Mouse (Mus musculus): ENCODE measurements around the gene Trap1a. TPM values are rescaled to one million over a fixed set of nuclear protein-coding genes. Genes with fewer than 3 reads are reported as not detected.

The Trap1a gene
- polyA plus RNA-seq, 1 experiment from 2014 or later = not detected

DNA sequence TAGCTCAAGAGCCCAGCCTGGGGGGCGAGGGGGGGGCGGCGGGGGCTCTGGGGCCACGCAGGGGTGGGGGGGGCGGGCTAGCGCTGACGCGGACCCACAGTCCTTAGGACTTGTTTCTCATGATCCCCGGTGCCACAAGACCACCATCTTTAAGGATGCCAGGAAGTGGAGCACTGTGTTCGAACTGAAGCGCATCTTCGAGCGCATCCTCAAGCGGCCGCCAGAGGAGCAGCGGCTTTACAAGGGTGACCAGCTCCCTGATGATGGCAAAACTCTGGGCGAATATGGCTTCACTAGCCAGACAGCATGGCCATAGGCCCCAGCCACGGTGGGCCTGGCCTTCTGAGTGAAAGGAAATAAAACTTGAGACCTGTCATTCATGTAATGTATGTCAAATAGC is 24.9 kb downstream of the Trap1a start:
- H3K4me3 ChIP-seq (replicated peaks) = no peak overlapping the region
- no peak overlapping the region for H3K27ac ChIP-seq (replicated peaks)
- H3K9ac ChIP-seq (replicated peaks) = no peak overlapping the region
- ATAC-seq (ENCODE audit: low FRiP score) = no peak
- no peaks in the 10 kb centered on the region; the same call in 1 of the 2 replicates for H3K27me3 ChIP-seq (replicated peaks)
- WGBS = 65% methylated on average over 18 of the region's 18 CpGs
- no peaks in the 10 kb centered on the region for H3K9me3 ChIP-seq (replicated peaks)
- H3K4me2 ChIP-seq = no peak overlapping the region
- no peaks in the 10 kb centered on the region for H3K4me1 ChIP-seq
- no peaks in the 10 kb centered on the region for H3K36me3 ChIP-seq

- Histone ChIP-seq H3K4me2 (no peak overlapping the region), H3K27me3 (replicated peaks) (no peaks in the 10 kb centered on the region), H3K36me3 (no peaks in the 10 kb centered on the region), H3K27ac (replicated peaks) (no peak overlapping the region), H3K9me3 (replicated peaks) (no peaks in the 10 kb centered on the region), H3K4me1 (no peaks in the 10 kb centered on the region), H3K4me3 (replicated peaks) (no peak overlapping the region), H3K9ac (replicated peaks) (no peak overlapping the region)
- no peak for ATAC-seq (ENCODE audit: low FRiP score)
- WGBS = 92% methylated on average over 3 of the region's 3 CpGs
Measured at GRCm38 (mm10) chrX:139366837-139367528, 33.5 kb downstream of the Trap1a start.

GRCm38 (mm10) chrX:139367529-139367908 is 34.0 kb downstream of the Trap1a start:
- no peaks in the 10 kb centered on the region for H3K9me3 ChIP-seq (replicated peaks)
- H3K4me3 ChIP-seq (replicated peaks) = no peak overlapping the region
- no peak for ATAC-seq (ENCODE audit: low FRiP score)
- no peak overlapping the region for H3K9ac ChIP-seq (replicated peaks)
- no peaks in the 10 kb centered on the region for H3K27me3 ChIP-seq (replicated peaks)
- no peak overlapping the region for H3K4me2 ChIP-seq
- no peak overlapping the region for H3K27ac ChIP-seq (replicated peaks)
- H3K4me1 ChIP-seq = no peaks in the 10 kb centered on the region
- H3K36me3 ChIP-seq = no peaks in the 10 kb centered on the region

DNA sequence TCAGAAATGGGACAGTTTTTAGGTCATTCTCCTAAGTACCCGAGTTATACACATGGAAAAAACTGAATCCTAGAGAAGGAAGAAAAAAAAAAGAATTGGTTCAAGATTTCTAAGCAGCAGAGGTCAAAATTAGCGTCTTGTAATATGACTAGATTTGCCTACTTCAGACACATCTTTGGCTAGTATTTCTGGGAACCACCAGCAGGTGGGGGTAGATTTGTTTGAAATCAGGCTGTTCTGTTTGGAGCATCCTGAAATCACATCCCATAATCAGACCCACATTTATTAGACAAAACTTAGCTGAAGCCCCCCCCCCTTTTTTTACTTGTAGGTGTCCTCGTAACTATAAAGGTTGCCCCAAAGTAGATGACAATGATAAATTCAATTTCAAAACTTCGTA is 35.6 kb downstream of the Trap1a start:
- Histone ChIP-seq H3K4me2 (no peak overlapping the region), H3K4me1 (no peaks in the 10 kb centered on the region), H3K9me3 (replicated peaks) (no peaks in the 10 kb centered on the region), H3K27ac (replicated peaks) (no peak overlapping the region), H3K27me3 (replicated peaks) (no peaks in the 10 kb centered on the region), H3K4me3 (replicated peaks) (no peak overlapping the region), H3K36me3 (no peaks in the 10 kb centered on the region), H3K9ac (replicated peaks) (no peak overlapping the region)
- WGBS = 61% methylated on average over 4 of the region's 4 CpGs
- ATAC-seq (ENCODE audit: low FRiP score) = no peak

DNA sequence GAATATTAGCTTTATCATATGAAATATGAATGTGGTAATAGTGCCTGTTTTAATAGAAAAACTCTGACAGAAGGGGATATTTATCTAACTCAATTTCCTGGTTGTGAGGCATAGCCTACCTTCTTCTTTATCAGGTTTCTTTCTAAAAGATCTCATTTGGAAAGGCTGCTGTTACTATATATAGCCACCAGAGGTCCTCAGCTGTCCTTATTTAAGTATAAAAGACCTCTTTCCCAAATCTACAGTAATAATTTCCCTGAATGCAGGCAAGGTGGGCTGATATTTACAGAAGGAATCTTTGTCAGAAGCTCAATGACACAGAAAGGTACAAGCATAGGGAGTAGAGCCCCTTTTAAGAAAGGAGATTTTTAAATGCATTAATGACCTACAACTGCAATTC is 39.2 kb downstream of the Trap1a start:
- Histone ChIP-seq H3K27me3 (replicated peaks) (no peaks in the 10 kb centered on the region), H3K4me2 (no peak overlapping the region), H3K9ac (replicated peaks) (no peak overlapping the region), H3K27ac (replicated peaks) (no peak overlapping the region), H3K9me3 (replicated peaks) (no peaks in the 10 kb centered on the region), H3K36me3 (no peaks in the 10 kb centered on the region), H3K4me3 (replicated peaks) (no peak overlapping the region), H3K4me1 (no peaks in the 10 kb centered on the region)
- no peak for ATAC-seq (ENCODE audit: low FRiP score)

Other genes with a start within 250 kb of the Trap1a start
- gene Serpina7, start 248.4 kb upstream of the Trap1a start, polyA plus RNA-seq (2015; fragmentation: Nextera tagmentation; extraction: Ambion mirVana) = not detected in 2 replicates
- gene 4930513O06Rik, start 247.4 kb upstream of the Trap1a start, polyA plus RNA-seq (2015; fragmentation: Nextera tagmentation; extraction: Ambion mirVana) = not detected in 2 replicates
- not detected in 2 replicates for gene 4933428M09Rik, start 154.5 kb upstream of the Trap1a start, polyA plus RNA-seq (2015; fragmentation: Nextera tagmentation; extraction: Ambion mirVana)
- gene Mum1l1, start 123.6 kb upstream of the Trap1a start, polyA plus RNA-seq (2015; fragmentation: Nextera tagmentation; extraction: Ambion mirVana) = 12.5 and 13.6 TPM in 2 replicates
- gene D330045A20Rik, start 146.7 kb downstream of the Trap1a start, polyA plus RNA-seq (2015; fragmentation: Nextera tagmentation; extraction: Ambion mirVana) = 1.0 and 1.1 TPM in 2 replicates
- gene Rnf128, start 229.6 kb downstream of the Trap1a start, polyA plus RNA-seq (2015; fragmentation: Nextera tagmentation; extraction: Ambion mirVana) = 5.2 and 18.7 TPM in 2 replicates